Mouse (Mus musculus): ENCODE data around the gene Proser2. TPM values are rescaled to one million over a fixed set of nuclear protein-coding genes. Genes with fewer than 3 reads are reported as not detected.
"Not testable (repeated sequence)": the region's sequence is repeated elsewhere in the genome, so short reads cannot be mapped to it uniquely, and the experiment has no call there.

Gene Proser2
- polyA plus RNA-seq, 1 experiment: 7.9 TPM

GRCm38 (mm10) chr2:6140572-6141161, 10.7 kb upstream of the Proser2 start:
- 53% methylated on average over 9 of the region's 9 CpGs for WGBS

GRCm38 (mm10) chr2:6133871-6134270, 3.9 kb upstream of the Proser2 start:
- 95% methylated on average over 19 of the region's 19 CpGs for WGBS
- no peak for DNase-seq (ENCODE audit: low read depth, low spot score)

More at GRCm38 (mm10) chr2:6140572-6141161, 10.7 kb upstream of the Proser2 start:
- no peak for DNase-seq (ENCODE audit: low read depth, low spot score)

- WGBS: 24% methylated on average over 8 of the region's 8 CpGs
- no peak for DNase-seq (ENCODE audit: low read depth, low spot score)
Measured at GRCm38 (mm10) chr2:6128881-6129280, 1.1 kb downstream of the Proser2 start.

GRCm38 (mm10) chr2:6128136-6128805, 1.7 kb downstream of the Proser2 start:
- DNase-seq (ENCODE audit: low read depth, low spot score): no peak

GRCm38 (mm10) chr2:6123046-6123445, 7.0 kb downstream of the Proser2 start:
- WGBS: 87% methylated on average over 7 of the region's 7 CpGs
- no peak for DNase-seq (ENCODE audit: low read depth, low spot score)

More at GRCm38 (mm10) chr2:6128136-6128805, 1.7 kb downstream of the Proser2 start:
- 55% methylated on average over 11 of the region's 11 CpGs for WGBS

- whole genome bisulfite sequencing: 69% methylated on average over 2 of the region's 2 CpGs
- no peak for DNase-seq (ENCODE audit: low read depth, low spot score)
Measured at GRCm38 (mm10) chr2:6121091-6121490, 8.9 kb downstream of the Proser2 start.

- no peak for DNase-seq (ENCODE audit: low read depth, low spot score)
- 15% methylated on average over 10 of the region's 10 CpGs for WGBS
Measured at GRCm38 (mm10) chr2:6118246-6118645, 11.8 kb downstream of the Proser2 start.

GRCm38 (mm10) chr2:6113792-6114191, 16.2 kb downstream of the Proser2 start:
- DNase-seq (ENCODE audit: low read depth, low spot score): no peak
- 92% methylated on average over 12 of the region's 12 CpGs for WGBS

GRCm38 (mm10) chr2:6112619-6113018, 17.4 kb downstream of the Proser2 start:
- WGBS: 88% methylated on average over 4 of the region's 4 CpGs
- DNase-seq (ENCODE audit: low read depth, low spot score): no peak

- DNase-seq (ENCODE audit: low read depth, low spot score): no peak
- WGBS: 96% methylated on average over 2 of the region's 2 CpGs
Measured at GRCm38 (mm10) chr2:6105437-6105836, 24.6 kb downstream of the Proser2 start.

GRCm38 (mm10) chr2:6100755-6101154, 29.3 kb downstream of the Proser2 start:
- DNase-seq (ENCODE audit: low read depth, low spot score): no peak
- WGBS: 80% methylated on average over 20 of the region's 20 CpGs

GRCm38 (mm10) chr2:6100027-6100749, 29.8 kb downstream of the Proser2 start:
- no peak for DNase-seq (ENCODE audit: low read depth, low spot score)
- 52% methylated on average over 51 of the region's 51 CpGs for WGBS

- DNase-seq (ENCODE audit: low read depth, low spot score): no peak
- 45% methylated on average over 9 of the region's 9 CpGs for WGBS
Measured at GRCm38 (mm10) chr2:6099443-6099842, 30.6 kb downstream of the Proser2 start.

GRCm38 (mm10) chr2:6098924-6099323, 31.1 kb downstream of the Proser2 start:
- WGBS: 10% methylated on average over 6 of the region's 6 CpGs
- no peak for DNase-seq (ENCODE audit: low read depth, low spot score)

GRCm38 (mm10) chr2:6097113-6097716, 32.8 kb downstream of the Proser2 start:
- WGBS: 34% methylated on average over 7 of the region's 7 CpGs
- no peak for DNase-seq (ENCODE audit: low read depth, low spot score)

GRCm38 (mm10) chr2:6089941-6090340, 40.1 kb downstream of the Proser2 start:
- not testable (repeated sequence) for DNase-seq (ENCODE audit: low read depth, low spot score)
- WGBS: 92% methylated on average over 16 of the region's 16 CpGs

GRCm38 (mm10) chr2:6087151-6087550, 42.9 kb downstream of the Proser2 start:
- DNase-seq (ENCODE audit: low read depth, low spot score): no peak
- WGBS: 88% methylated on average over 5 of the region's 5 CpGs

- 60% methylated on average over 19 of the region's 19 CpGs for WGBS
- DNase-seq (ENCODE audit: low read depth, low spot score): no peak
Measured at GRCm38 (mm10) chr2:6085622-6086530, 44.1 kb downstream of the Proser2 start.

- WGBS: 86% methylated on average over 1 of the region's 1 CpGs
- DNase-seq (ENCODE audit: low read depth, low spot score): no peak
Measured at GRCm38 (mm10) chr2:6083696-6084095, 46.3 kb downstream of the Proser2 start.

Measured in large intestine, adult 2 months (tissue).